Mouse (Mus musculus): ENCODE measurements at regions not wholly inside any gene's neighbourhood (a gene's known extent, or its start where the extent isn't known, plus 50 kb on each side); places are given as distances from the start of the nearest gene placed in this dataset.
A peak's percentile ranks its signal among the peaks of the same experiment; 100 is the strongest.

DNA sequence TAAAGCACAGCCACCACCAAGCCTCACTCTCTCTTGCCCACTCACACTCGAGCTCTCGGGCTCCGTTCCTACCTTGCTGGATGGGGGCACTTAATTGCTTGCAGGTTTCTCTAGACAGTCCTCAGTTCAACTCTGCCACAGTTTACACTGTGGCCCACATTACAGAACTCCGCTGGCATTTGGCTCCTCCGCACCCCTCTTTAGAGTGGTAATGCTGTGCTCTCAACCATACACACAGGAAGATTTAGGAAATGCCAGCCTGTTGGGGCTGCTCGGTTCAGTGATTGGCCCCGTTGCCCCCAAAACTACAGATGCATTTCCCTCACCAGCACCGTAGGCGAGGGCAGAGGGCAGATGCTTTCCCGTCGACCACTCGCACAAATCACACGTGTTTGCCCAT lies 113.4 kb upstream of the Dio3 start:
- DNase-seq (ENCODE audit: extremely low spot score, low spot score), result no peak
- Histone ChIP-seq H3K4me3 (no peak overlapping the region), H3K9me3 (no peaks in the 10 kb centered on the region), H3K4me1 (peaks cover 5% of the 10 kb centered on the region), H3K27ac (no peak overlapping the region), H3K36me3 (replicated peaks) (no peaks in the 10 kb centered on the region), H3K27me3 (ENCODE audit: poor library complexity, severe bottlenecking) (no peaks in the 10 kb centered on the region)
- WGBS, result 84% methylated on average over 13 of the region's 13 CpGs

DNA sequence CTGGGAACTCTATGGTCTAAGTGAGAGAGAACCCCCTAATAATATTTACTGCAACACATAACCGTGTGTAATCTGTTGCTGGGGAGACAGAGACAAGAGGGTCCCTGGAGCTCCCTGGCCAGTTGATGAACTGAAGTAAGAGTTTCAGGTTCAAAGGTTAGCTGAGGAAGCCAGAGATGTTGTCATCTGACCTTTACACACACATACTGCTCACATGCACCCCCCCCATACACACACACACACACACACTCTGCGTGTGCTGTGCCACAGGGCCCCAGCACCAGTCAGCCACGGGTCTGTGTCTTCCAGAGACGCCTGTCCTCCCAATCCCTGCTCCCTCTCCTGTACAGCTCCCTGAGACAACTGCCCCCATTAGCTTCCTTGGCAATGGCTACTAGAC lies 110.5 kb upstream of the Dio3 start:
- Histone ChIP-seq H3K27me3 (ENCODE audit: poor library complexity, severe bottlenecking) (no peaks in the 10 kb centered on the region), H3K36me3 (replicated peaks) (no peaks in the 10 kb centered on the region), H3K27ac (no peak overlapping the region), H3K4me3 (no peak overlapping the region), H3K4me1 (no peaks in the 10 kb centered on the region), H3K9me3 (no peaks in the 10 kb centered on the region)
- no peak for DNase-seq (ENCODE audit: extremely low spot score, low spot score)
- 86% methylated on average over 4 of the region's 4 CpGs for WGBS

DNA sequence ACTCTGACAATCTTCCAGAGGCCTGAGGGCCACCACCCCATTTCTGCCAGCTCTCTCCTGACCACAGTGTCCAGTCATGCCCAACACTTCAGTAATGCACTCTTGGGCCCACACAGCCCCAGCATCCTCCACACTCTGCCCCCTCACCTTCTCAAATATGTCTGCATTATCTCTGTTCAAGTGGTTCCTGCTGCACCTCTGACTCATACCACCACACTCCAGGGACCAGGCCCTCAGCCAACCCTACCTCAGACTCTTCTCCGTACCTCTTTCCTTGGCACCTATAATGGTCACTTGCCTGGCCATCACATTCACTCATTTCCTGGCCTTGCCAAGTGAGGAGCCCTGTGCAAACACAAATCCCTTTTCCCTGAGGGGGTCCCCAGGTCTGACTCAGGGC lies 109.6 kb upstream of the Dio3 start:
- Histone ChIP-seq H3K36me3 (replicated peaks) (no peaks in the 10 kb centered on the region), H3K4me1 (no peaks in the 10 kb centered on the region), H3K27me3 (ENCODE audit: poor library complexity, severe bottlenecking) (no peaks in the 10 kb centered on the region), H3K27ac (no peak overlapping the region), H3K4me3 (no peak overlapping the region), H3K9me3 (no peaks in the 10 kb centered on the region)
- WGBS, result 93% methylated on average over 1 of the region's 1 CpGs
- no peak for DNase-seq (ENCODE audit: extremely low spot score, low spot score)

DNA sequence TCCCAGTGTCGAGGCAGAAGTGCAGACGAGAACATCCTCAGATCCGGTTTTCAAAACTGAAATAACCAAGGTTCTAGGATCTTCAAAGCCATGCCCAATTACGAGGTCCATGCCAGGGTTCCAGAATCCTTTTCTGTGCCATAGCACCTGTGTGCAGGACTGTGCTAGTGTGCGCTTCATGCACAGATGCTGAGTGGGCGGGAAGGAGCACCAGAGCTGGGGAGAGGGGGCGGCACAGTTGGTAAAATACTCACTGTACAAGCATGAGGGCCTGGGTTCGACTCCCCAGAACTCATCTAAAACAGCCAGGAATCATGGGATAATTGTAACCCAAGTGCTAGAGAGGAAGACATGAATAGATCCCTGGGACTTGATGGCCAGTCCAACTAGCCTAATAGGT lies 108.4 kb upstream of the Dio3 start:
- WGBS, result 89% methylated on average over 8 of the region's 8 CpGs

DNA sequence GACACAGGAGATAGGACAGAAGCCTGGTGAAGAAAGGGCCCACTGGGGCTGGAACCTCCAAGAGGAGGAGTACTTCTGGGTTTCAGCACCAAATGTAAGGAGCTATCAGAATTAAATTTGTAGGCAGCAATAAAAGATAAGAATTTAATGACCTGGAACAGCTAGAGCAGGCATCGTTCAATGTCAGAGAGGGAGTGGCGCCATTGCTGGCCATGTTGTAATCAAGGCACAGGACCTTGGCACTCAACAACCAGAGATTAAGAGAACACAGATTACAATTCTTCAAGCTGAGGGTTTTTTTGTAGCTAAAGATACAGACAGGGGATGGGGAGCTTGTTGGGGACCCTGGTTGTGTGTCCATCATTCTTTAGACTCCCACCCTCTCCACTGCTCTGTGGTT lies 101.0 kb upstream of the Dio3 start:
- 93% methylated on average over 2 of the region's 2 CpGs for WGBS
- no peak overlapping the region for H3K4me3 ChIP-seq
- H3K27ac ChIP-seq, result no peak overlapping the region
- H3K36me3 ChIP-seq (replicated peaks), result no peaks in the 10 kb centered on the region
- peaks cover 3% of the 10 kb centered on the region for H3K4me1 ChIP-seq
- H3K27me3 ChIP-seq (ENCODE audit: poor library complexity, severe bottlenecking), result peaks cover 6% of the 10 kb centered on the region
- no peak for DNase-seq (ENCODE audit: extremely low spot score, low spot score)
- no peaks in the 10 kb centered on the region for H3K9me3 ChIP-seq

More for the DNA sequence above, 108.4 kb upstream of the Dio3 start:
- Histone ChIP-seq H3K4me3 (no peak overlapping the region), H3K4me1 (no peaks in the 10 kb centered on the region), H3K27me3 (ENCODE audit: poor library complexity, severe bottlenecking) (no peaks in the 10 kb centered on the region), H3K27ac (no peak overlapping the region), H3K36me3 (replicated peaks) (no peaks in the 10 kb centered on the region), H3K9me3 (no peaks in the 10 kb centered on the region)
- no peak for DNase-seq (ENCODE audit: extremely low spot score, low spot score)

DNA sequence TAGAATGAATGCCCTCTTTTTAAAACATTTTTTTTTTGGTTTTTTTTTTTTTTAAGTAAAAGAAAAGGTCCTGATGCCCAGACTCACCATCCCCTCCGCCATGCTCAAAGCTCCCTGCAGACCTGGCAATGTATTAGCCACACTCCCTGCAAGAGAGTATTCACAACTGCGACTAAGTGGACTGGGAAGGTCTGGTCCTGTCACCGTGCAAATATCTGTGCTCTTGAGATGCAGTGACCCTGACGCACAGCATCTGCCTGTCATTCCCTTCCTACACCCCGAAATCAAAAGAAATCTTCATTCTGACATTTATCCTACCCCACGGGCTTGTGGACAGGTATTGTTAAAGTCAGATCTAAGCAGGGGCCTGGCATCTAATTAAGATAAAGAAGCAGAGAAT lies 95.4 kb upstream of the Dio3 start:
- Histone ChIP-seq H3K4me1 (peaks cover 58% of the 10 kb centered on the region), H3K27ac (no peak overlapping the region), H3K9me3 (no peaks in the 10 kb centered on the region), H3K4me3 (no peak overlapping the region), H3K36me3 (replicated peaks) (no peaks in the 10 kb centered on the region), H3K27me3 (ENCODE audit: poor library complexity, severe bottlenecking) (peaks cover 62% of the 10 kb centered on the region)
- WGBS, result 28% methylated on average over 6 of the region's 6 CpGs
- DNase-seq (ENCODE audit: extremely low spot score, low spot score), result no peak

DNA sequence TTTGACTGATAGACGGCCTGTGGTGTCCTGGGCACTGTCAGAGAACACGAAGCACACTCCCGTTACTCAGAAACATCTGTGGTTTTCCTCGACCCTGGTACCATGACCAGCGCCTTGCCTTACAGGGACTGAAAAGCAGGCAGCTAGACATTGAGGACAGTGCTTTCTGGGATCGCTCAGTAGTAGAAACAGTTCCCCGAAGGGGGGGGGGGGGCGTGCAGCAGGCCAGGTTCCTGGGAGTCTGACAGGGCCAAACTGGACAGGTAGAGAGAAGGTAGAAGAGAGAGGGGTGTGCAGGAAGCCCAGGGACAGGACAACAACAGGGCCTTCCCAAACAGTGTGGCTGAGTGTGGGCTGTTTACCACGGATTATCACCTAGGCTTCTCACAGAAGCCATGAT lies 93.5 kb upstream of the Dio3 start:
- H3K27me3 ChIP-seq (ENCODE audit: poor library complexity, severe bottlenecking), result peaks cover 80% of the 10 kb centered on the region
- H3K4me1 ChIP-seq, result peaks cover 71% of the 10 kb centered on the region
- peak overlapping the region; percentile 72 for H3K27ac ChIP-seq

DNA sequence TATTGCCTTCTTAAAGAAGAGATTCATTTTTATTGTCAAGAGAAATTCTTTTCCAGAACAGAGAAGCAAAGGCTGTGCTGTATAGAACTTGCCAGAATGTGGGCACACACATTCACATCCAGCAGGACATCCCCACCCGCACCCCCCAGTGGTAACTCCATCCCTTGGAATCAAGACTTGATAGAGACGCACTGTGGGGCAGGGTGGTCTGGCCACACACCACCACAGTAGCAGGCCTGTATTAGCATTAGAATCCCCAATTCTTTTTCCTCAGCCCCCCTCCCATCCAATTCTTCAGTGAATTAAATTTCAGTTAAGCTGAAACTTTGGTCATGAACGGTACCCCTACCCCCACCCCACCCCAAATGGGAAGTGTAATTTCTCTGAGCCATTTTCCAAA lies 92.5 kb upstream of the Dio3 start:
- Histone ChIP-seq H3K27me3 (ENCODE audit: poor library complexity, severe bottlenecking) (peaks cover 90% of the 10 kb centered on the region), H3K4me1 (peaks cover 80% of the 10 kb centered on the region), H3K4me3 (no peak overlapping the region), H3K36me3 (replicated peaks) (no peaks in the 10 kb centered on the region), H3K9me3 (no peaks in the 10 kb centered on the region), H3K27ac (peak overlapping the region; percentile 90)
- WGBS, result 2% methylated on average over 3 of the region's 3 CpGs
- peak; percentile 26 for DNase-seq (ENCODE audit: extremely low spot score, low spot score)

More for the DNA sequence above, 93.5 kb upstream of the Dio3 start:
- 33% methylated on average over 9 of the region's 9 CpGs for WGBS
- H3K36me3 ChIP-seq (replicated peaks), result no peaks in the 10 kb centered on the region
- H3K9me3 ChIP-seq, result no peaks in the 10 kb centered on the region
- H3K4me3 ChIP-seq, result no peak overlapping the region
- no peak for DNase-seq (ENCODE audit: extremely low spot score, low spot score)

DNA sequence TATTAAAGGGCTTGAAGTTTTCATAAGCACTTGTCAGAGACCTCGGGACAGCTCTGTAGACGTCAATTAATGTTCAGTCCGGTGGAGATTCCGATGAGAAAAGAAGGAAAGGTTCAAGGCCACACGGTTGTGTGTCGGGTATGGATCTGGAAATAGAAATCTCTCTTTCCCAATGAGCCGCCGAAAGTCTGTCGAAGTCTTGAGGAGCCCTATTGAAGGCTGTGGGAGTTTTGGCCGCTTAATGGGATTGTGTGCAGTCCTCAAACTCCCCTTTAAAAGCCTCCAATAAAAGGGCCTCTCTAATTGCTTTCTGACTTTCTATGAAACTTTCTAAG lies 92.0 kb upstream of the Dio3 start:
- H3K4me1 ChIP-seq, result peaks cover 82% of the 10 kb centered on the region
- peak; percentile 26 for DNase-seq (ENCODE audit: extremely low spot score, low spot score)
- WGBS, result 3% methylated on average over 10 of the region's 10 CpGs

DNA sequence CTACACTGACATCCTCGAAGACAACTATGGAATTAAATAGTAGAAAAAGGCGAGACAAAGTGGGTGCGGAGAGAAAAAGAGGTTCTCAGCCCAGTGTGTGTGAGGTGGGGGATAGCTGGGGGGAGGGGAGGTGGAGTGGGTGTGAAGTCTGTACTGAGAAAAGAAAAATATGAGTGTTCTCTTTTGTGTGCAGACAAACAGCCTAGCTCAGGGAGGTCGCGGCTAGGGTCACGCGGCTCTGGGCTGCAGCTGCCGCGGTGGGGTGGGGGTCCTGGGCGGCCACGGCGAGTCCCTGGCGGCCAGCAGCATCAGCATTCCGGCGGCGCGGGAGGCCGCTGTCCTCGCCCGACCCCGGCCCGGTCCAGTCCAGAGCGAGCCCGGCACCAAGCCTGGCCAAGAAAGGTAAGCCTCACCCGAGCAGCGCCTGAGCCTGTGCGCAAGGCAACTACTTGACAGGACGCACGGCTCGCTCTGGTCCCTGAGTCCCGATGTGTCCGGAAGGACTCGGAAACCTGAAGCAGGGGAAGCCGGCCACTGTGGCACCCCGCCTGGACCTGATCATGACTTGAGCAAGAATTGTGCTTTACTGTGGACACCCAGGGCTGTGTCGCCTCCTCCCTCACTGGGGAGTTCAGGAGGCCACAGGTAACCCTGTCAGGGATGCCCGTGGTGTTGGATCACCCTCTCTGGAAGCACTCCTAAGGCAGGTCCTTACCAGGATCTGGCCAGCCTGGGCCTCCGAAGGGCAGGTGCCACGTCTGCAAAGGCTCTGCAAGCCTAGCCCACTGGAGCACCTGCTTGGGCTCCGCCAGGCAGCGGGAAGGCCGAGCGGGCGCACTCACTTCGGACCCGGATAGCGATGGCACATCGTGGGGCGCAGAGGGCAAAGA lies 91.4 kb upstream of the Dio3 start:
- peak overlapping the region; percentile 56 for H3K4me3 ChIP-seq
- H3K4me1 ChIP-seq, result peaks cover 88% of the 10 kb centered on the region
- WGBS, result under 1% methylated on average over 49 of the region's 49 CpGs
- H3K27me3 ChIP-seq (ENCODE audit: poor library complexity, severe bottlenecking), result peaks cover 99% of the 10 kb centered on the region
- peak; percentile 72 for DNase-seq (ENCODE audit: extremely low spot score, low spot score)
- peak overlapping the region; percentile 90 for H3K27ac ChIP-seq
- H3K9me3 ChIP-seq, result no peaks in the 10 kb centered on the region
- no peaks in the 10 kb centered on the region for H3K36me3 ChIP-seq (replicated peaks)

More for the DNA sequence above, 92.0 kb upstream of the Dio3 start:
- Histone ChIP-seq H3K4me3 (peak overlapping the region; percentile 56), H3K27ac (peak overlapping the region; percentile 90), H3K9me3 (no peaks in the 10 kb centered on the region), H3K36me3 (replicated peaks) (no peaks in the 10 kb centered on the region), H3K27me3 (ENCODE audit: poor library complexity, severe bottlenecking) (peaks cover 95% of the 10 kb centered on the region)

DNA sequence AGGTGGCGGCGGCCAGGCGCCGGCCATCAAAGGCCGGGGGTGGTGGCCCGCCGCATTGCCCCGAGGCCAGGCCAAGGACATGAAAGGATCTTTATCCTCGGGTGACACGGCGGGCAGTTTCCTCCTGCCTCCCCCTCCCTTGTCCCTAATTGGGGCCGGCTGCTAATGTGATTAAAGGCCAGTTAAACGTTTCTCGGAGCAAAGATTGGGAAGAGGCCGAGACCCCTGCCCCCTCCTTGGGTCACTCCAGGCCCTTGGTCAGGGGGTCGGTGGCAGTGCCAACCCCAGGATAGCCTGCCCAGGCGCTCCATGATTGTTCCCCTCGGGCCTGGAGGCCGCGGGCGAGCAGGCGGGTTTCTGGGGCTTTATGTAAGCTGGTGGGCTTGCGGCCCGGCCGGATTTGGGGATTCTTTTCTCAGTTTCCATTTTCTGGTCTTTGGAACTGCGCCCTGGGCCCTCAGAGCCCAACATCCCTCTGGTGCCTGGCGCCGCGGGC lies 90.7 kb upstream of the Dio3 start:
- peaks cover 84% of the 10 kb centered on the region for H3K4me1 ChIP-seq
- peak; percentile 68 for DNase-seq (ENCODE audit: extremely low spot score, low spot score)
- H3K27me3 ChIP-seq (ENCODE audit: poor library complexity, severe bottlenecking), result peaks cover 98% of the 10 kb centered on the region
- 0% methylated on average over 29 of the region's 29 CpGs for WGBS
- H3K4me3 ChIP-seq, result peak overlapping the region; percentile 56
- no peaks in the 10 kb centered on the region for H3K9me3 ChIP-seq
- peak overlapping the region; percentile 90 for H3K27ac ChIP-seq
- no peaks in the 10 kb centered on the region for H3K36me3 ChIP-seq (replicated peaks)

DNA sequence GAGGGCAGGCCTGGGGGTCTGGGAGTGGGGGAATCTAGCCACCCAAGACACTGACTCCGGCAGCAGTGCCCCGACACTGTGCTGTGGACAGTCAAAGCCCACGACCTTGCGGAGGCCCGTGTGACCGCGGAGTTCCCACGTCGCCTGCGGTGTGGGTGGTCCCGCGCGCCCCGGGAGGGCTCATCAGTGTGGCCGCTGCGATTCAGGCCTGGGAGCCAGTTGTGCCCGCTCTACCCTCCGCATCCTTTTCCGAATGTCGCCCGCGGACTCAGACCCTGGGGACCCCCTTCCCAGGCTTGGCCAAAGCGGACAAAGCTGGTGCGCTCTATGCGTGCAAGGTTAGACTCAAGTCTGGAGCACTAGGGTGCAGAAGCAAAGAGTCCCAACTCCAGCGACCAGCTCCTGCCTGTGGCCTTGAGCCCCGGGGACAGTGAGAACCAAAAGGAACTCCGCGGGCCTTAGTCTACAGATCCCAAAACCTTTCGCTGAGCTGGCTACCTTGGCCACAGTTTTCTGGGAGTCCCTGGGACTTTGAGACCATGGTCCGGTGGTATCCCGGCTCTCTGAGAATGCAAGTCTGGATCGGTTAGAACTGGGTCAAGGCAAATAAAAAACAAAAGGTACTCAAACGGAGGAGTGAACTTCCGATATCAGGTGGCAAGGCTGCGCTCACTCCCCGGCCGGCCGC lies 90.1 kb upstream of the Dio3 start:
- Histone ChIP-seq H3K36me3 (replicated peaks) (no peaks in the 10 kb centered on the region), H3K27me3 (ENCODE audit: poor library complexity, severe bottlenecking) (peaks cover 98% of the 10 kb centered on the region), H3K9me3 (no peaks in the 10 kb centered on the region), H3K27ac (peak overlapping the region; percentile 90), H3K4me3 (peak overlapping the region; percentile 56), H3K4me1 (peaks cover 78% of the 10 kb centered on the region)
- WGBS, result under 1% methylated on average over 39 of the region's 39 CpGs
- DNase-seq (ENCODE audit: extremely low spot score, low spot score), result no peak

DNA sequence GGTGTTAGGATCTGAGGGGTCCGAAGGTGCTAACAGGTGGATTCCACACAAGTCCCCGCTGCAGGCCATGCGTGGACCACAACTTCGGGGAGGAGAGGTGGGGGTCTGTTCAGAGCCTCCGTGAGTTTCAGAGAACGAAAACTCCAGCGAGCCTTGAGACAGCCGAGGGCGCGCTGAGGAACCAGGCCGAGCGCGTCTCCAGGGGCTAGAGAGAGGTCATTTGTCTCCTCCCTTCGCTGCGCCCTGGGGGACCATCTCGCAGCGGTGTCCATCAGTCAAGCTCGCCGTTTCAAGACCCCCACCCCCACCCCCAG lies 89.6 kb upstream of the Dio3 start:
- Histone ChIP-seq H3K27ac (peak overlapping the region; percentile 90), H3K4me1 (peaks cover 73% of the 10 kb centered on the region), H3K9me3 (no peaks in the 10 kb centered on the region), H3K4me3 (peak overlapping the region; percentile 56), H3K36me3 (replicated peaks) (no peaks in the 10 kb centered on the region), H3K27me3 (ENCODE audit: poor library complexity, severe bottlenecking) (peaks cover 98% of the 10 kb centered on the region)
- DNase-seq (ENCODE audit: extremely low spot score, low spot score), result peak; percentile 56
- WGBS, result under 1% methylated on average over 19 of the region's 19 CpGs

Measured in forebrain, embryonic 10.5 days (tissue).